Mouse (Mus musculus) cortical plate, adult 2 months (tissue): ENCODE measurements around the gene Phgr1.

Experiments used
- CTCF ChIP-seq: fragments of 200-500 bp; IDR thresholded peaks from 2 replicates; pipeline ENCODE4 v1.5.1; 2011; ENCODE audit warnings: mild to moderate bottlenecking, control low read depth, low read length; ENCODE audit not compliant: insufficient read depth; ENCODE audit errors: extremely low read depth
- POLR2A ChIP-seq: fragments of 200-500 bp; IDR thresholded peaks from 2 replicates; pipeline ENCODE4 v1.6.1; 2011; ENCODE audit warnings: mild to moderate bottlenecking, low read length, control low read depth; ENCODE audit not compliant: insufficient read depth; ENCODE audit errors: extremely low read depth

- TF ChIP-seq POLR2A = no peak
- no peak for TF ChIP-seq CTCF
Observed at GRCm38 (mm10) chr2:118778418-118778817, 5.8 kb downstream of the Phgr1 start.
